Mouse (Mus musculus) frontal cortex, postnatal 14 days (tissue): ENCODE results near the gene Fam149b.

Source experiments
- DNase-seq, 2 experiments: peaks; one replicate each; pipeline ENCODE4 v3.0.0; 2022; ENCODE audit warnings: low spot score in 2 of 2

Fam149b gene

DNA sequence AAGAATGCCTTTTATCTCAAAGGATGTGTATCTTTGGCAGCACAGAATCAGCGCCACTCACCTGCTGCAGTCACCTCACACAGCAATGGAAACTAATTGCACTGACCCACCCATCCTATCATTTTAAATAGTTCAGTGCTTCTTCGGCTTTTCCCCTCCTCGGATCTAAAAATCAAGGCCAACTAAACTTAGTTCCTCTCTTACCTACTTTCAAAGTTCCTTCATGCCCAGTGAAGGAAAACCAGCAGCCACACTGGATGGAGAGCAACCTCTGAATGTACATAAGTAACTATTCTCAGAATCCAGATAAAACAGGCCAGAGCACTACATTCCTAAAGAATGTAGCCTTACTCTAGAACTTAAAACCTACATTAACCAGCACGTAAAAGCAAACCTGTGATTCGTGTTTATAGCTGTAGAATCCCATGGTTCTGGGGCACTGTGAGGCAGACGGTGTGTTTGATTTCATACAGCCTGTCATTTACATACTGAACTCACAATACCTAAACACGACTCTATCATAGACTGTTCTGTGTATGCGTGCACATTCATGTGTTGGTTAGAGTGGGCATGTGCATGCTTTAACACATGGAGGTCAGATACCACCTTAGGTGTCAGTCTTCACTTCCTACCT, 41.6 kb downstream of the Fam149b start:
- DNase-seq: no peak

DNA sequence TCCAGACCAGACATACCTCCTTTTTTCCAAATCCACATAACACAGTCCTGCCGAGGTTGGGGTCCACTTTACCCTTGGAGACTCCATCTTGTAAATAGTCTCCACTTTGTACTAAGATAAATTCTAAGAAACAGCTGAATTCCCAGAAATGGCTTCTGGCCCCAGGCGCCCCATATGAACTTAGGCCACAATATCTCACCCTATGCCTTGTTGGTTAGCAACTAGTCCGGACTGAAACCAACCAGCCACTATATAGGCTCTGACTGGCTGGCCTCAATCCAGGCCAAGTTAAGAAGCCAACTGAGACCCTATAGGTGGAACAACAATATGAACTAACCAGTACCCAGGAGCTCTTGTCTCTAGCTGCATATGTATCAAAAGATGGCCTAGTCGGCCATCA, 44.4 kb downstream of the Fam149b start:
- DNase-seq: no peak

DNA sequence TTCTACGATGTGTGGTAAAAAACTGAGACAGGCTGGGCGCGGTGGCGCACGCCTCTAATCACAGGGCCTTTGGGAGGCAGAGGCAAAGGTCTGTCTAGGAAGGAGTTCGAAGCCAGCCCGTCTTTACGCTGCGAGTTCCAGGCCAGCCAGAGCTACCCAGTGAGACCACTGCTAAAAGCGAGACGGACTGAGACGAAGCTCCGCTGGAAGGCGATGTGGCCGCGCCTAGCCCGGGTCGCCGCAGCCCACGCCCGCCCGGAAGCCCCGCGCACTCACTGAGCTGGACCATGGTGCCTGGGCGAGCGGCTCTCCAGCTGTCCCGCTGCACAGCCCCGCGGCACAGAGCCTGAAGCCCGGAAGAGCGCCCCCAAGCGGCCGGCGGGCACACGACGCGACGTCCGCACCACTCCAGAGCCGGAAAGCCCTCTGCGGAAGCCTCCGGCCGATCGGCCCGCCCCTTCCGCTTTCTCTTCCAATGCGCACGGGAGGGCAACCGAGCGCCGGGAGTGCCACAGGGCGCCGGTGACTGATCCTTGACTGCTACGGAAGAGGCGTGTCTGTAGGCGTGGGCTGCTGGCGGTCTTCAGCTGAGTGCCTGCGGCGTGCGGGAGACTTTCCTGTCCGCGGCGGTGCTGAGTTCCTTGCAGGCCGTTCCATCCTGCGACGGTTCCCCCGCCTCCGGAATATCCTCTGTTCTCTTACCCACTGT, 45.4 kb downstream of the Fam149b start, which contains the start of gene Mrps16:
Gene Mrps16, minus strand, starts transcription at position 430 of the 709 bp plus-strand sequence.
- DNase-seq: peak; percentile 89 to 90

DNA sequence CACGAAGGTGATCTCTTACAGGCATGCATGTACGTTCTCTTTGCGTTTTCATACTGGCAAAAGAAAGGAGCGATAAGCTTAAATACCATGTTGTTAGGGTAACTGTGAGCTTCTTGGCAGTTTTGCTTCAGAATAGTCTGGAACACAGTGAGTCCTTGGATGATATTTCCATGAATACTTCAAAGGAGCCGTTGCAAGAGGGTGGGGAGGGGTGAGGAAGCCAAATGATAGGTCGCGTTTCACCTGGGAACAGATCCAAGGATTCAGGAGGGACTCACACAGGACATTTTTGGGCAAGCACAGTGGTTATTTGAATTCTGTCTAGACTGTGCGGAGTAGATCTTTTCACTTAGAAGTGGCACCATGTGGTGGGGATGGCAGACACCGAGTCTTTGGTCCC, 49.3 kb downstream of the Fam149b start:
- no peak for DNase-seq

DNA sequence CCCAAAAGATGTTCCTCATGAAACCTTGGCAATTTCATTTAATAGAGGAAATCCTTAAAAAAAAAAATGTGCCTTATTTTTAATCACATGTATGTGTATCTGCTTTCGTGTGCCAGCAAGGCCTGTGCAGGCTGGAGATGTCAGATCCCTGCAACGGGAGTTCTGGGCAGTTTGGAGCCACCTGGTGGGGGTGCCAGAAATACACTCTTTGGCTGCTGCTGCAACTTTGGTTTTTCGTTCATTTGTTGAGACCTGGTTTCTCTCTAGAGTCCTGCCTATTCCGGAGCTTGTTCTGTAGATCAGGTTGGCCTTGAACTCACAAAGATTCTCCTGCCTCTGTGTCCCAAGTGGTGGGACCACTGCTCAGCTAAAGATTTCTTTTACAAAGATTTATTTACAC, 50.9 kb downstream of the Fam149b start:
- no peak for DNase-seq

DNA sequence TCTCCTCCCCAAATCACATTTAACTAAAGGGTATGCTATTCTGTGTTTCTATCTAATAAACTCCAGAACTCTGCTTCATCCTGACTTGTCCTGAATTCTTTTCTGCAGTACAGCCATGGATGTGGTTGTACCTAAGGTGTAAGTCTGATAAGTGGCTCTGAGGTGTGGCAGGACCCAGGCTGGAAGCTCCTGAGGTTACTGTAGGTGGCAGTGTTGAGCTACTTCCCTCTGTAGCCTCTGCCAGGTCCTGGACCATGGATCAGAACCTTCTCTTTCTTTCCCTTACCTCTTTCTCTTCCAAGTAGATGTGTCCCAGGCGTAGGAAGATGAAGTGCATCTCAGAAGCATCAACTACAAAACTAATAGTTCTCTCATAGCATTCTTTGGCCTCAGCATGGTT, 52.1 kb downstream of the Fam149b start:
- DNase-seq: no peak

DNA sequence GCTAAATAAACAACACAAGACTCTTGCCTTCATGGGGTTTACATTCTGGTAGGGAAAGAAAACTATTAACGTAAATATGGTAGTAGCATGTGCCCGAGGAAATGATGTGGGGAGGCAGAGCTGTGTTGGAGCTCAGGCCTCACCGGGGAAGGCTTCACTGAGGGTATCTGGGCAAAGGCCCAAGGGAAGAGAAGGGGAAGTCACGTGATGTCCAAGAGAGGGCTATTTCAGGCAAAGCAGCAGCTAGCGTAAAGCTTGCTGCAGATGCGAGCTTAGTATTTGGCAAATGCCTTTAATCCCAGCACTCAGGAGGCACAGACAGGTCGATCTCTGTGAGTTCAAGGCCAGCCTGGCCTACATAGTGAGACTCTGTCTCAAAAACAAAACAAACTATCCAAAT, 74.3 kb downstream of the Fam149b start:
- no peak for DNase-seq

DNA sequence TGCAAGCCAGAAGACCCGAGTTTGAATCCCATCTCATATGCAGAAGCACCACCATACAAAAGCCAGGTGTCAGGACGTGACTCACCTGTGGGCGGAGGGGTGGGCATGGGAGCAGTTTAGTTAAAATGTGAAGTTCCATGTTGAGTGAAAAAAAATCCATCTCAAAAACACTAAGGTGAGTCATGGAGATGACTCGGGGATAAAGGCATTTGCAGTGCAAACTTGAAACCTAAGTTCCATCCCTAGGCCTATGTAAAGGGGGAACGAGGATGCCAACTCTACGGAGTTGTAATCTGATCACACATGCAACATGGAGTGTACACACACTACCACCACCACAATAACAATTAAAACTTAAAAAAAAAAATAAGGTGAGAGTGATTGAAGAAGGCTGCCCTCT, 75.1 kb downstream of the Fam149b start:
- DNase-seq: no peak

DNA sequence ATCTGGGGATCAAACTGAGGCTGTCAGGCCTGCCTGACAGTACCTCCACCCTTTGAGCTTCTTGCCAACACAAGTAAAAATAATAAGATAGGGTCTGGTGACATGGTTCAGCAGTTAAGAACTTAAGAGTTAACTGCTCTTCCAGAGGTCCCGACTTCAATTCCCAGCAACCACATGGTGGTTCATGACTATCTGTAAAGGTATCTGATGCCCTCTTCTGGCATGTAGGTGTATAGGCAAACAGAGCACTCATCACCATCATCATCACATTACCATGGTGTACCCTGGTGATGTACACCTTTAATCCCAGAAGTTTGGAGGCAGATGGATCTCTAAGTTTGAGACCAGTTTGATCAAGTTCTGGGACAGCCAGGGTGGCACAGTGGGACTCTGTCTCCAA, 80.6 kb downstream of the Fam149b start:
- no peak for DNase-seq

DNA sequence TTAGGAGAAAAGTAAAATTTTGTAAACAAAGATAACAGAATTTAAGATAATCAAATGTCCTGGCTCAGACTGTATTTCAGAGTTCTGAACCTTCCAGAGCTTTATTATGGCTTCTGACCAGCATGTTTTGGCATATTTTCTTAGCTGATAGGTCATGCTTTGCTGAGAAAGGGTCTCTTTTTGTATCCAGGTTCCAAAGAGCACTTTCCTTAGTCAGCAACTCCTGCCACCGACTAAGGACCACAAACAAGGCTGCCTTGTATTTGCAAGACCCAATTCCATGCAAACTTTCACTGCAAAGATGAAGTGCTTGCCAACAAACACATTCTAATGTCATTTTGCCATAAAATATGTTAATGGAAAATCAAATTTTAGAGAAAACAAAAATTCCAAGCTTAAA, 81.9 kb downstream of the Fam149b start:
- no peak for DNase-seq

DNA sequence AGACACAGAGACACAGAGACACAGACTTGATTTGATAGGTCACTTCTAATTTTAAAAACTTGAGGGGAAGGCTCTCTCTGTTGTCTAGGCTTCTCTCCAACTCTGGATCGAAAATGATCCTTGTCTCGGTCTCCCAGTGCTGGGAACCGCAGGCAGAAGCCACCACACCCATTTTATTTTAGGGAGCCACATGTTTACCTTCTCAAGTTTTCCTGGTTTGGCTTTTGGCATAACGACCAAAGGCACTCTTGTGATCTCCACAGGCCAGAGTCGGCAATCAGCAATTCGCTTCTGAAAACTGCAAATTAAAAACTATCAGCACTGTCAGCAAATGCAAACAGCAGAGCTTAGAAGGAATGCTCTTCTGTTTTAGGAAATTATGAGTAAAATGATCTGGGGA, 83.8 kb downstream of the Fam149b start:
- DNase-seq: no peak

DNA sequence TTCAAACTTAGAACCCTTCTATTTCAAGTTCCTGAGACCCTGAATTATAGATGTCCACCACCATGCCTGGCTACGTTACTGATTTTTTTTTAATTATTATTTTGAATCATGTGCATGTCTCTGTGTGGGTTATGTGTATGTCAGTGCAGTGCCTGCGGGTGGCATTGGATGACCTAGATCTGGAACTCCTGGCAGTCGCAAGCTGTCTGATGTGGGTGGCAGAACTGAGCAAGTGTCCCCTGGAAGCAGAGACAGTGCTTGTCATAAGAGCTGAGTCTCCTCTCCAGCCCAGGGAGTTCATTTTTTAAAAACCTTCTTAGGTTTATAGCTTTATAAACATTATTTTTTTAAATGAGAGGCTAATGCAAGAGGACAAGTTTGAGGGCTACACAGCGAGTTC, 84.5 kb downstream of the Fam149b start:
- DNase-seq: no peak
